Mouse (Mus musculus) liver, embryonic 11.5 days (tissue): ENCODE data around the gene Ehbp1l1. TPM values are rescaled to one million over a fixed set of nuclear protein-coding genes. Genes with fewer than 3 reads are reported as not detected.

Experiments used
- ATAC-seq: fragments of 200-750 bp; cut with Nextera tagmentation; replicated peaks from 2 replicates; pipeline ENCODE4 v1.8.0; 2017; ENCODE audit warnings: moderate number of reproducible peaks, mild to moderate bottlenecking, moderate TSS enrichment, moderate library complexity; ENCODE audit not compliant: low FRiP score
- DNase-seq: peaks from one replicate; pipeline ENCODE4 v3.0.0-alpha.2; 2017; ENCODE audit warnings: low spot score
- H3K27ac ChIP-seq: fragments of 300-500 bp; sonication (generic); 2 replicates; pipeline ENCODE4 v1.5.1; 2014; ENCODE audit warnings: mild to moderate bottlenecking, low read depth, low read length, control low read depth
- H3K27me3 ChIP-seq: fragments of 300-500 bp; sonication (generic); replicated peaks from 2 replicates; pipeline ENCODE4 v1.6.1; 2014; ENCODE audit warnings: low read length, mixed read lengths; ENCODE audit not compliant: control insufficient read depth, insufficient read depth
- H3K36me3 ChIP-seq: fragments of 300-500 bp; sonication (generic); 2 replicates; pipeline ENCODE4 v1.6.1; 2014; ENCODE audit warnings: mild to moderate bottlenecking, low read length, moderate library complexity, mixed read lengths; ENCODE audit not compliant: control insufficient read depth, insufficient read depth
- H3K4me1 ChIP-seq: fragments of 300-500 bp; sonication (generic); replicated peaks from 2 replicates; pipeline ENCODE4 v1.6.1; 2014; ENCODE audit warnings: low read length, mixed read lengths; ENCODE audit not compliant: control insufficient read depth, insufficient read depth
- H3K4me2 ChIP-seq: fragments of 300-500 bp; sonication (generic); 2 replicates; pipeline ENCODE4 v1.6.1; 2014; ENCODE audit warnings: mild to moderate bottlenecking, control low read depth, moderate library complexity
- H3K4me3 ChIP-seq: fragments of 300-500 bp; sonication (generic); 2 replicates; pipeline ENCODE4 v1.5.1; 2014; ENCODE audit warnings: low read depth, low read length, control low read depth
- H3K9ac ChIP-seq: fragments of 300-500 bp; sonication (generic); 2 replicates; pipeline ENCODE4 v1.6.1; 2014; ENCODE audit warnings: low read depth, low read length, control low read depth
- H3K9me3 ChIP-seq: fragments of 300-500 bp; sonication (generic); 2 replicates; pipeline ENCODE4 v1.6.1; 2016; ENCODE audit warnings: low read length, inconsistent platforms, mixed read lengths; ENCODE audit not compliant: control insufficient read depth
- WGBS: fragments of 180-500 bp; shearing (Covaris S2); extraction: QIAGEN DNeasy Blood & Tissue Kit; methylation state at CpG from one replicate; pipeline ENCODE4 v1.1.7; 2014; 5-methylcytosine and 5-hydroxymethylcytosine counted together
- polyA plus RNA-seq: library from polyadenylated mRNA; unstranded; fragments of >200 nt; fragmentation: Nextera tagmentation; extraction: Ambion mirVana; gene quantifications from 2 replicates; pipeline ENCODE4 v1.2.1, GENCODE M21; 2014

The Ehbp1l1 gene
- polyA plus RNA-seq, 1 experiment from 2014 or later, result 67.1 TPM

DNA sequence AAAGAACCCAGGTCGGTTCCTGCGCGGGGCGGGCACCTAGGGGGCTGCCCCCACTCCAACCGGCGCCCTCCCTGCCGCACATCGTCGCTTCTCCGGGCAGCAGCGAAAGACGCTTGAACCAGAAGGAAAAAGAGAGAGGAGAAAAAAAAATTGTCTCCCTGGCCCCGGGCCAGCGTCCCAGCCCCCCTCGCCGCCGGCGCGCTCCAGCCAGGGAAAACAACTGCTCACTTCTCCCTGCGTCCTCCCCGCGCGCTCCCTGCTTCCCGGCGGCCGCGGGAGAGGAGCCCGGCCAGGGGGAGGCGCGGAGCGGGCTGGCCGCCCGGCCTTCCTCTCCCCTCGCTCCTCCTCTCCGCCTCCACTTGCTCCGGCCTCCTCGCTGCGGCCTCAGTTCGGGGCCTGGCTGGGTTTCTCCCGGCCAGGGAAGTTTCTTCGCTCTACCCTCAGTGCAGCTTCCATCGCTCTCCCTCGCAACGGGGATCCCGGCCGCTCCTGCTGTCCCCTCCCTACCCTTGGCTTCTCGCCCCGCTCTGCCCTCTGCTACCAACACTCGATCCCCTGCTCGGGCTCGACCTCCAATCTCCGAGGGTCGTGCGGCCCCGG is 15.6 kb upstream of the Ehbp1l1 start:
- H3K4me3 ChIP-seq, result peak overlapping the region; percentile 53
- WGBS, result 1% methylated on average over 50 of the region's 55 CpGs
- H3K4me1 ChIP-seq, result peaks cover 20% of the 10 kb centered on the region
- H3K9ac ChIP-seq, result peak overlapping the region; percentile 65
- 0 out of 2 replicates have a peak, but pooled peaks have one; percentile 38 for ATAC-seq
- no peaks in the 10 kb centered on the region for H3K9me3 ChIP-seq
- H3K27ac ChIP-seq, result peak overlapping the region; percentile 30; the same call in 1 of the 2 replicates
- H3K27me3 ChIP-seq, result peaks cover 84% of the 10 kb centered on the region
- DNase-seq, result peak; percentile 65
- H3K4me2 ChIP-seq, result peak overlapping the region; percentile 71
- no peaks in the 10 kb centered on the region for H3K36me3 ChIP-seq

DNA sequence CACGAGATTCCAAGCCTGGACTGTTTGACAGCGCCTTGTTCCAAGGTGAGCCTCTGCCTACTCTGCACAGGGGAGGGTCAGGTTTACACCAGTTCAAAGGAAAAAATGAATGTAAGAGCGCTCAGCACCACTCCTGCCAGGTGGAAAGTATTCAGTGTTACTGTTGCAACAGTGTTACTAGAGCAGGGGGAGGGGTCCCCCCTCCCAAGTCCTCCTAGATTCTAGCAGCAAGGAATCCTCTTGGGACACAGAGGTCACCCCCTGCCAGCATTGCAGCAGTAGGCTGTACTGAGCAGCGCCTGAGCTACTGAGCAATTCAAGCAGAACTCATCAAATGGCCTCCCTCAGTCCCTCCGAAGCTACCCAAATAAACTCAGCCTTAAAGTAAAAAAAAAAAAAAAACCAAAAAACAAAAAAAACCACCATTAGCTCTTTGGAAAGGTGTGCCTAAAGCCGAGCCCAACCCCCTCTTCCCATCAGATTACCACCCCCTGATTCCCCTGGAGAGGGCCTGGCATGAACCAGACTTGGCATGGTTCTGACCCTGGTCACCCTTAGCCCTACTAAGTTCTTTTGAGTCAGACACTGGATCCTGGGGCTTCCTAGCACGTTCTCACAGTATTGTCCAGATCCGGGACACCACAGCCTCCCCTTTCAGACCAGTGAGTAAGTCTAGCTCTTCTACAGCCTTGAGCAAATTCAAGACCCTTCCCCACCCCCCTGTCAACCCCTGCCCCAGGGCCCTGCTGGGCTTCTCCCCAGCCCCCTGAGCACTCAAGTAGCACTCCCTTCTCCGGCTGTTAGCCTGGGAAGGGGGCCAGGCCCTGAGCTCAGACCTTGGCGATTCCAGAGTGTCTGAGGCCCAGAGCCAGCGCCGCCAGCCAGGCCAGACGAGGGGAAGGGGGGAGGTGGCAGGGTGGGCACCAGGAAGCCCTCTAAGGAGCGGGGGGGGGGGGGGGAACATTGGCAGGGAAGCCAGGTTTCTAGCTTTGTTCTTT is 14.5 kb upstream of the Ehbp1l1 start, which contains the start of gene Ltbp3:
Gene Ltbp3, plus strand, starts transcription at position 585 of the 998 bp plus-strand sequence.
- 36% methylated on average over 14 of the region's 14 CpGs for WGBS
- peak within 1 kb of the TSS; percentile 65 for H3K9ac ChIP-seq
- H3K4me3 ChIP-seq, result peak within 1 kb of the TSS; percentile 53
- H3K4me2 ChIP-seq, result peak within 1 kb of the TSS; percentile 71
- H3K27me3 ChIP-seq, result peaks cover 79% of the 10 kb centered on the region
- peaks cover 10% of the 10 kb centered on the region; the same call in 1 of the 2 replicates for H3K4me1 ChIP-seq
- H3K36me3 ChIP-seq, result no peaks in the 10 kb centered on the region
- no peaks in the 10 kb centered on the region for H3K9me3 ChIP-seq
- no peak for DNase-seq
- peak within 1 kb of the TSS; percentile 30; the same call in 1 of the 2 replicates for H3K27ac ChIP-seq
- no peak for ATAC-seq

DNA sequence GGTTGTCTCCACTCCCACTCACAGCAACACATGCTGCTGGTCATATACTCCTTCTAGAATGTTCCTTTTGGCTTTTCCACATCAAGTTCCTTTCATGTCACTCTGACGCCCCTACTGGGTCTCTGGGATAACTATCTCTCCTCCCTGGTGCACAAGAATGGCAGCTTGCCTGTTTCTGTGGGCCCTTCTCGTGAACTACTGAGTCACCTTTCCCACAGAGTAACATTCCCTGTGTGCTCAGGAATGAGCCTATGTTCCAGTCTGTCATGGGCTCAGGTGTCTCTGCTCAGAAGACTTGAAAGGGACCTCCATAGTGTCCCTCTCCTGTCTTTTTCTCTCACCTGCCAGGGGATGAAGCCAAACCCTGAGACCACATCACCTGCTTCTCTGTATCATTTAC is 13.3 kb upstream of the Ehbp1l1 start:
- DNase-seq (no peak), ATAC-seq (no peak)
- no peak overlapping the region for H3K9ac ChIP-seq
- H3K4me3 ChIP-seq, result no peak overlapping the region
- H3K36me3 ChIP-seq, result no peaks in the 10 kb centered on the region
- no peaks in the 10 kb centered on the region for H3K9me3 ChIP-seq
- peaks cover 7% of the 10 kb centered on the region; the same call in 1 of the 2 replicates for H3K4me1 ChIP-seq
- no peak overlapping the region for H3K4me2 ChIP-seq
- peaks cover 69% of the 10 kb centered on the region for H3K27me3 ChIP-seq
- 35% methylated on average over 2 of the region's 2 CpGs for WGBS
- H3K27ac ChIP-seq, result no peak overlapping the region

DNA sequence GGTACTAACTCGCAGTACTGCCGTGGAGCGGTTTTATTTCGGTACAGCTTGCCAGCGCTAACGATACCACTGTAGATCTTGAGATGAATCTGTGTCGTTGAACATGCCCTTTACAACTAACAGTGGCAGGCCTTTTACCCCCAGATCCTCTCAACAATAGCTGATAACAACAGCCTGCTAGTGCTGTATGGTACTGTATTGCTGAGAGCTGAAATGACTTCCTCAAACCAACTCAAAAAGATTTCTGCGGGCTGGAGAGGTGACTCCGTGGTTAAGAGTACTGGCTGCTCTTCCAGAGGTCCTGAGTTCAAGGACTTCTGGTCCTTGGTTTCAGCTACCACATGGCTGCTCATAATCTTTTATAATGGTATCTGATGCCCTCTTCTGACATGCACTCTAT is 8.2 kb upstream of the Ehbp1l1 start:
- Histone ChIP-seq H3K27ac (no peak overlapping the region), H3K4me3 (no peak overlapping the region), H3K36me3 (peaks cover 4% of the 10 kb centered on the region), H3K9ac (no peak overlapping the region), H3K4me2 (no peak overlapping the region), H3K27me3 (peaks cover 17% of the 10 kb centered on the region), H3K4me1 (peaks cover 19% of the 10 kb centered on the region), H3K9me3 (no peaks in the 10 kb centered on the region)
- WGBS, result 73% methylated on average over 9 of the region's 9 CpGs
- ATAC-seq (no peak), DNase-seq (no peak)

DNA sequence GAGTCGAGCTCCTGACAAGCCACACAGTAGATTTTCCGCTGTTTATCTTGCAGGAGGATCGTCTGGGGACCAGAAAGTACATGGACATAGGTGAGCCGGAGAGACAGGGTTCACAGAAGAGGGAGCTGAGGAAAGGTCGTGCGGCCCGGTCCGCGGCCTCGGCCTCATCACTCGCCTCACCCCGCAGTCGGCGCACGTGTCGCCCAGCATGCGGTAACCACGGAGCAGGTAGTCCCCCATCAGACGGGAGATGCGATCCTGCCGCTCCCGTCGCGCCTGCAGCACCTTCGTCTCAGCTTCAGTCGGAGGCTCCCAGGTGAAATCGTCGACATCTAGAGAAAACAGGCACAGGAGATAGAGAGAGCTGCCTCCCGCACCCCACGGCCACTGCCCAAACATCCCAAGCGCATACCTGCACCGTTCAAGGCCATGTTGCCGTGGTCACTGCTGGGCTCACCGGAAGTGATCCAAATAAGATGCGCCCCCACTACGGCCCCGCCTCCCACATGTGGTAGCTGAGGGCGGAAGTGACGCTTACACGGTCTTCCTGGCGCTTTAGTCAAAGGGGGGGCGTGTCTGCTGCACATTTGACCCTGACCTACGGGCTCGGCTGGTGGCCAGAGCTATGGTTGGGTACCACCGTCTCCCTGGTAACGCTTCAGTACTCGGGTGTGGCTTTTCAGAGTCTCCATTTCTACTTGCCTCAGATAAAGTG is 5.3 kb upstream of the Ehbp1l1 start:
- DNase-seq, result peak; percentile 93
- H3K9ac ChIP-seq, result peak overlapping the region; percentile 81
- H3K27me3 ChIP-seq, result peaks cover 3% of the 10 kb centered on the region; the same call in 1 of the 2 replicates
- H3K27ac ChIP-seq, result peak overlapping the region; percentile 41; the same call in 1 of the 2 replicates
- H3K36me3 ChIP-seq, result peaks cover 4% of the 10 kb centered on the region
- WGBS, result under 1% methylated on average over 47 of the region's 47 CpGs
- peak overlapping the region; percentile 91 for H3K4me3 ChIP-seq
- peak overlapping the region; percentile 94 for H3K4me2 ChIP-seq
- peaks cover 42% of the 10 kb centered on the region for H3K4me1 ChIP-seq
- peak; percentile 71 for ATAC-seq
- H3K9me3 ChIP-seq, result no peaks in the 10 kb centered on the region

DNA sequence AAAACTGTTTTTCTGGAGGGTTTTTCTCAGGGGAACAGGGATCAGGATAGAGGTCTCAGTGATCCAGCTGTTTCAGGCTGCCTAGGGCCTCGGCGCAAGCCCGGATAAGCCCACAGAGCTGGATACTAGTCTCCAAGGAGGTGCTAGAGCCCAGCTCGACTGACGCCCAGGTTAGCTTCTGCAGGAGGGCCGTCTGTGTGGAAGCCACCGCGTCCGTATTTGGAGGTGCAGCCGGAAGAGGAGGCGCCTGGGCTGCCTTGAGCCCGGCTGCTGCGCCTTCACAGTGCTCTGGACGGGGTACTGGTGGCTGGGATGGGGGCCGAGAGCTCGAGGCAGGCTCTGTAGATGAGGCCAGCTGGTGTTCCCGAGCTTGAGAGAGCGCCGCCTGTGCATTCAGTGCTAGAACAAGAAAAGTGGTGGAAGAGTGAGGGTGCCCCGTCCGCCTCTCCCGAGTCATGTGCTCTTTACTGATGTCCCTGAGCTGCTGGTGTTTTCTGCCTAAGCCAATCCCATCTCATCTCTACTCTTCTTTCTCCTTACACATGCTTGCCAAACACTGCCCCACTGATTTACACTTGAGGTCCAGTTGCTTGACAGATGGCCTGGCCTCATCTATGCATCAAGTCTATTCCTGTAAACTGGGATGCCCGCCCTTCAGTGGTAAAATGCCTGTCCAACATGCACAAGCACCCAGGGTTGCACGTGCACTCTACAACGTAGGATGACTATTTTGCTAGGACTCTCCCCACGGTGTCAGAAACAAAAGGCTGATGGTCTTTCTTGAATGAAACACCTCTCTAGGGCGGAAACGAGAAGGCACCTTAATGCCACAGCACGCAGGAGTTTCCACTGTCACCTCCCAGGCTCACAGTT is 4.4 kb upstream of the Ehbp1l1 start:
- H3K36me3 ChIP-seq, result peaks cover 4% of the 10 kb centered on the region
- peak overlapping the region; percentile 41; the same call in 1 of the 2 replicates for H3K27ac ChIP-seq
- peaks cover 51% of the 10 kb centered on the region for H3K4me1 ChIP-seq
- 75% methylated on average over 29 of the region's 29 CpGs for WGBS
- peak overlapping the region; percentile 81 for H3K9ac ChIP-seq
- H3K4me3 ChIP-seq, result peak overlapping the region; percentile 91
- no peaks in the 10 kb centered on the region for H3K9me3 ChIP-seq
- H3K4me2 ChIP-seq, result peak overlapping the region; percentile 94
- ATAC-seq (no peak), DNase-seq (no peak)
- H3K27me3 ChIP-seq, result no peaks in the 10 kb centered on the region

DNA sequence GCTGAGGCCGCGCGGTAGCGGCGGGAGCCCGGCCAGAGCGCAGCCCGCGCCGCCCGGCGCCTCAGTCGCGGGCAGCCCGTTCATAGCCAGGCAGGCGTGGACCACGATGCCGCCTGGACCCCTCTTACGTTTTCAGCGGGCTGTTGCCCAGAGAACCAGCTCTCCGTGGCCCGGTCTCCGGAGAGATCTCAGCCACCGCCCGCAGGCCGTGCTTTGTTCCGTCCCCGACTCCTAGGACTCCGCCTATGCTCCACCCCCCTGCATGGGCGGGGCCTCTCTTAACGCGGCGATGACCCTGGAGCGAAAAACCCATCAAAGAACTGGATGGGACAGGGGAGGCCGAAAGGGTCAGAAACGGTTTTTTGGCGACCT is 3.3 kb upstream of the Ehbp1l1 start, which contains the start of gene Fam89b:
Gene Fam89b, minus strand, starts transcription at position 210 of the 372 bp plus-strand sequence.
- peak within 1 kb of the TSS; percentile 91 for H3K27ac ChIP-seq
- WGBS, result under 1% methylated on average over 37 of the region's 37 CpGs
- peaks cover 62% of the 10 kb centered on the region for H3K4me1 ChIP-seq

More for the DNA sequence above, 3.3 kb upstream of the Ehbp1l1 start, which contains the start of gene Fam89b:
- Histone ChIP-seq H3K4me3 (peak within 1 kb of the TSS; percentile 91), H3K9ac (peak within 1 kb of the TSS; percentile 84), H3K9me3 (no peaks in the 10 kb centered on the region), H3K27me3 (no peaks in the 10 kb centered on the region), H3K4me2 (peak within 1 kb of the TSS; percentile 94), H3K36me3 (peaks cover 4% of the 10 kb centered on the region)
- ATAC-seq, result peak; percentile 61
- peak; percentile 89 for DNase-seq
